Mouse (Mus musculus) ES-Bruce4 (cell line): ENCODE measurements around the gene Tunar. TPM values are rescaled to one million over a fixed set of nuclear protein-coding genes. Genes with fewer than 3 reads are reported as not detected.

Experiments used
- H3K27ac ChIP-seq: 2 replicates; pipeline ENCODE4 v1.5.1; 2012; ENCODE audit warnings: low read length, inconsistent platforms; ENCODE audit not compliant: insufficient read depth
- H3K27me3 ChIP-seq: 2 replicates; pipeline ENCODE4 v1.6.1; 2012; ENCODE audit warnings: mild to moderate bottlenecking, low read length, inconsistent platforms; ENCODE audit not compliant: control insufficient read depth, poor library complexity, insufficient read depth, severe bottlenecking
- H3K36me3 ChIP-seq: 2 replicates; pipeline ENCODE4 v1.6.1; 2012; ENCODE audit warnings: inconsistent platforms, mild to moderate bottlenecking, low read length, moderate library complexity; ENCODE audit not compliant: control insufficient read depth, poor library complexity, insufficient read depth, severe bottlenecking
- H3K4me1 ChIP-seq: one replicate; pipeline ENCODE4 v1.8.1; 2011; ENCODE audit warnings: low read length; ENCODE audit not compliant: control insufficient read depth, insufficient read depth
- H3K4me3 ChIP-seq: 2 replicates; pipeline ENCODE4 v1.5.1; 2011; ENCODE audit warnings: low read depth, mild to moderate bottlenecking, low read length
- H3K9ac ChIP-seq: 2 replicates; pipeline ENCODE4 v1.6.1; 2012; ENCODE audit warnings: low read depth, mild to moderate bottlenecking, inconsistent platforms; ENCODE audit not compliant: poor library complexity, severe bottlenecking
- H3K9me3 ChIP-seq: replicated peaks from 2 replicates; pipeline ENCODE4 v1.6.1; 2012; ENCODE audit warnings: mild to moderate bottlenecking, low read length, inconsistent platforms; ENCODE audit not compliant: control insufficient read depth, poor library complexity, insufficient read depth, severe bottlenecking
- CTCF ChIP-seq: IDR thresholded peaks from one replicate; pipeline ENCODE4 v1.8.1; 2011; ENCODE audit warnings: low read depth, low read length
- EP300 ChIP-seq: IDR thresholded peaks from 2 replicates; pipeline ENCODE4 v1.6.1; 2011; ENCODE audit warnings: low read depth, low read length; ENCODE audit not compliant: insufficient read depth
- POLR2A ChIP-seq: IDR thresholded peaks from one replicate; pipeline ENCODE4 v1.8.1; 2011; ENCODE audit warnings: low read length; ENCODE audit not compliant: insufficient read depth
- polyA plus RNA-seq: library from polyadenylated mRNA; stranded (reverse); fragments of >200 nt; gene quantifications from 2 replicates; pipeline ENCODE4 v1.2.4, GENCODE M21; 2011; ENCODE audit warnings: low read depth; ENCODE audit not compliant: missing spikeins, insufficient read depth, insufficient read length

Tunar gene
- polyA plus RNA-seq, 1 experiment = 1.5 TPM

- Histone ChIP-seq H3K27ac (no peak overlapping the region), H3K4me3 (peak overlapping the region; percentile 75), H3K9ac (peak overlapping the region; percentile 67), H3K9me3 (no peaks in the 10 kb centered on the region), H3K4me1 (peaks cover 4% of the 10 kb centered on the region), H3K36me3 (no peaks in the 10 kb centered on the region), H3K27me3 (no peaks in the 10 kb centered on the region)
- no peak for TF ChIP-seq CTCF
- TF ChIP-seq EP300 = 0 out of 2 replicates have a peak, but pooled peaks have one; percentile 7
These were observed 3.0 kb downstream of the Tunar start for GRCm38 (mm10) chr12:105336421-105337289.

GRCm38 (mm10) chr12:105337290-105338005 is 3.8 kb downstream of the Tunar start:
- Histone ChIP-seq H3K9me3 (no peaks in the 10 kb centered on the region), H3K27ac (no peak overlapping the region), H3K4me3 (peak overlapping the region; percentile 75), H3K27me3 (no peaks in the 10 kb centered on the region), H3K9ac (peak overlapping the region; percentile 67), H3K36me3 (no peaks in the 10 kb centered on the region), H3K4me1 (peaks cover 4% of the 10 kb centered on the region)
- TF ChIP-seq POLR2A = no peak
- TF ChIP-seq EP300 = no peak
- TF ChIP-seq CTCF = no peak

- Histone ChIP-seq H3K4me1 (peaks cover 4% of the 10 kb centered on the region), H3K27ac (no peak overlapping the region), H3K4me3 (no peak overlapping the region), H3K9me3 (no peaks in the 10 kb centered on the region), H3K36me3 (no peaks in the 10 kb centered on the region), H3K27me3 (no peaks in the 10 kb centered on the region), H3K9ac (no peak overlapping the region)
- no peak for TF ChIP-seq EP300
- no peak for TF ChIP-seq CTCF
- no peak for TF ChIP-seq POLR2A
These were observed 4.7 kb downstream of the Tunar start for GRCm38 (mm10) chr12:105338256-105338977.

GRCm38 (mm10) chr12:105341523-105341922 is 7.9 kb downstream of the Tunar start:
- Histone ChIP-seq H3K9ac (no peak overlapping the region), H3K4me1 (no peaks in the 10 kb centered on the region), H3K27me3 (no peaks in the 10 kb centered on the region), H3K36me3 (no peaks in the 10 kb centered on the region), H3K27ac (no peak overlapping the region), H3K4me3 (no peak overlapping the region), H3K9me3 (no peaks in the 10 kb centered on the region)
- TF ChIP-seq EP300 = no peak
- no peak for TF ChIP-seq POLR2A
- no peak for TF ChIP-seq CTCF

- Histone ChIP-seq H3K27ac (no peak overlapping the region), H3K9ac (no peak overlapping the region), H3K36me3 (no peaks in the 10 kb centered on the region), H3K4me3 (no peak overlapping the region), H3K4me1 (no peaks in the 10 kb centered on the region), H3K9me3 (no peaks in the 10 kb centered on the region), H3K27me3 (no peaks in the 10 kb centered on the region)
- TF ChIP-seq POLR2A = no peak
- TF ChIP-seq CTCF = no peak
- TF ChIP-seq EP300 = no peak
These were observed 10.8 kb downstream of the Tunar start for GRCm38 (mm10) chr12:105344460-105344859.

DNA sequence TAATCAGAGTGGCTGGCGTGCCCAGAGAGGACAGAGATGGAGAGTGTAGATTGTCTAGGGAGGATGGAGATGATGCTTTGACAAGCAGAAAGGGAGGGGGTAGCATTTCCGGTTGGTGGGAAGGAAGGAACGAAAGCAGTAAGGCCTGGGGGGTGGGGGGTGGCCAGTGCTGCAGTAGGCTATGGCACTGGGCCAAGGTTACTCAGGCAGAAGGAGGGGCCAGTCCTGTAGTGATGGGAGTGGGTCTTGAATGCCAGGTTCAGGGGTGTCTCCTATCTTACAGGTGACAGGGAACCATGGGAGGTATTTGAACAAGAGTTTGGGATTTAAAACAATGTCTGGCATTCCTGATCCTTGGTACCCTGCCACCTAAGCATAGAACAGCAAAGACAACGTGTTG is 13.2 kb downstream of the Tunar start:
- H3K9me3 ChIP-seq = no peaks in the 10 kb centered on the region
- H3K27me3 ChIP-seq = no peaks in the 10 kb centered on the region
- TF ChIP-seq POLR2A = no peak
- no peak for TF ChIP-seq EP300
- no peak for TF ChIP-seq CTCF
- H3K4me3 ChIP-seq = no peak overlapping the region
- no peak overlapping the region for H3K27ac ChIP-seq
- no peak overlapping the region for H3K9ac ChIP-seq
- H3K4me1 ChIP-seq = no peaks in the 10 kb centered on the region
- no peaks in the 10 kb centered on the region for H3K36me3 ChIP-seq
